Mouse (Mus musculus): ENCODE data around the gene Slc25a22. TPM values are rescaled to one million over a fixed set of nuclear protein-coding genes. Genes with fewer than 3 reads are reported as not detected.

Gene Slc25a22
- total RNA-seq, 1 experiment from 2014 or later: 95.6 TPM

Other genes with a start within 250 kb of the Slc25a22 start
- 64.8 and 88.0 TPM in 2 replicates for gene Hras, start 243.9 kb downstream of the Slc25a22 start, total RNA-seq (2021)
- gene Lrrc56, start 243.7 kb downstream of the Slc25a22 start, total RNA-seq (2021): 6.4 and 10.8 TPM in 2 replicates
- 0.39 TPM in 1 of 2 replicates, not detected in the other for gene Lmntd2, start 223.8 kb downstream of the Slc25a22 start, total RNA-seq (2021)
- gene Rassf7, start 222.0 kb downstream of the Slc25a22 start, total RNA-seq (2021): 5.7 and 8.0 TPM in 2 replicates
- gene Phrf1, start 209.1 kb downstream of the Slc25a22 start, total RNA-seq (2021): 83.3 and 83.9 TPM in 2 replicates
- 7.8 and 10.4 TPM in 2 replicates for gene Irf7, start 171.4 kb downstream of the Slc25a22 start, total RNA-seq (2021)
- gene Cdhr5, start 161.1 kb downstream of the Slc25a22 start, total RNA-seq (2021): 14.4 and 16.5 TPM in 2 replicates
- gene Sct, start 158.8 kb downstream of the Slc25a22 start, total RNA-seq (2021): not detected in 2 replicates
- gene Drd4, start 145.9 kb downstream of the Slc25a22 start, total RNA-seq (2021): not detected in 2 replicates
- 33.8 and 45.4 TPM in 2 replicates for gene Deaf1, start 110.2 kb downstream of the Slc25a22 start, total RNA-seq (2021)
- gene Tmem80, start 110.2 kb downstream of the Slc25a22 start, total RNA-seq (2021): 34.1 and 43.2 TPM in 2 replicates
- 1.6 and 2.6 TPM in 2 replicates for gene Eps8l2, start 99.0 kb downstream of the Slc25a22 start, total RNA-seq (2021)
- 629 and 681 TPM in 2 replicates for gene Taldo1, start 45.7 kb downstream of the Slc25a22 start, total RNA-seq (2021)
- gene Gatd1, start 23.8 kb downstream of the Slc25a22 start, total RNA-seq (2021): 35.6 and 58.9 TPM in 2 replicates
- gene Cend1, start 8.4 kb downstream of the Slc25a22 start, total RNA-seq (2021): 0.57 and 1.3 TPM in 2 replicates
- 3.0 and 3.3 TPM in 2 replicates for gene Pidd1, start 6.1 kb upstream of the Slc25a22 start, total RNA-seq (2021)
- 917 and 919 TPM in 2 replicates for gene Rplp2, start 9.5 kb upstream of the Slc25a22 start, total RNA-seq (2021)
- 538 and 617 TPM in 2 replicates for gene Pnpla2, start 17.3 kb upstream of the Slc25a22 start, total RNA-seq (2021)
- 9.9 and 13.5 TPM in 2 replicates for gene Cracr2b, start 23.2 kb upstream of the Slc25a22 start, total RNA-seq (2021)
- gene Cd151, start 29.5 kb upstream of the Slc25a22 start, total RNA-seq (2021): 287 and 310 TPM in 2 replicates
- 89.5 and 102 TPM in 2 replicates for gene Polr2l, start 37.2 kb upstream of the Slc25a22 start, total RNA-seq (2021)
- 70.9 and 99.3 TPM in 2 replicates for gene Tspan4, start 37.3 kb upstream of the Slc25a22 start, total RNA-seq (2021)
- 50.5 and 57.8 TPM in 2 replicates for gene Chid1, start 102.0 kb upstream of the Slc25a22 start, total RNA-seq (2021)
- 53.4 and 53.8 TPM in 2 replicates for gene Ap2a2, start 124.3 kb upstream of the Slc25a22 start, total RNA-seq (2021)
- gene Muc6, start 217.4 kb upstream of the Slc25a22 start, total RNA-seq (2021): not detected in 2 replicates

Data from adrenal gland, postnatal 25 days (tissue).